In genomic region chr2:181537444-181538047, GRCm38 (mm10) we compare ENCODE assay signal across 8 mouse cellular contexts. TPM values are rescaled to one million over a fixed set of nuclear protein-coding genes. Genes with fewer than 3 reads are reported as not detected.
A peak's percentile ranks its signal among the peaks of the same experiment; 100 is the strongest.
DNase-seq lines count a peak whose midpoint lies in the region; ATAC-seq lines count a peak whose summit lies in the region.

No protein-coding gene starts in this region.

- WGBS in kidney, embryonic 16.5 days, result 81% methylated on average over 2 of the region's 2 CpGs

- no peak overlapping the region for H3K4me3 ChIP-seq in kidney, embryonic 16.5 days (ENCODE audit: low read length)

- ATAC-seq in kidney, embryonic 16.5 days (ENCODE audit: low FRiP score, low TSS enrichment), result peak; percentile 76
- ATAC-seq in erythroblast, adult 5-6 weeks (replicated peaks; ENCODE audit: low FRiP score, poor library complexity, severe bottlenecking), result peak; percentile 53; the same call in 1 of the 2 replicates

- no peaks in the 10 kb centered on the region for H3K27me3 ChIP-seq in kidney, embryonic 16.5 days (ENCODE audit: insufficient read depth, low read length)

- DNase-seq in kidney, adult 9 months, result no peak
- DNase-seq in heart, postnatal 14 days, result peak; percentile 19 to 32
- DNase-seq in left cerebral cortex, adult 18-20 months (ENCODE audit: low spot score in 2 of 2), result peak; percentile 63 to 76
- DNase-seq in lung, postnatal 10 days, result peak; percentile 66
- DNase-seq in right cerebral cortex, postnatal 14 days, result peak; percentile 51
- no peak for DNase-seq in adrenal gland, postnatal 25 days

- peaks cover 1% of the 10 kb centered on the region; the same call in 1 of the 2 replicates for H3K36me3 ChIP-seq in kidney, embryonic 16.5 days (ENCODE audit: insufficient read depth, low read length)

- no peaks in the 10 kb centered on the region for H3K9me3 ChIP-seq in kidney, embryonic 16.5 days (ENCODE audit: low read length)

- intact Hi-C loops in heart, postnatal 14 days (cut with DNase I), result no loop called here

- no peak overlapping the region for H3K9ac ChIP-seq in kidney, embryonic 16.5 days (replicated peaks; ENCODE audit: low read length)

- peaks cover 3% of the 10 kb centered on the region; the same call in 1 of the 2 replicates for H3K4me1 ChIP-seq in kidney, embryonic 16.5 days (ENCODE audit: insufficient read depth, low read length)

- no peak overlapping the region for H3K4me2 ChIP-seq in kidney, embryonic 16.5 days (replicated peaks; ENCODE audit: low read depth, low read length)

- 0 out of 2 replicates have a peak overlapping the region, but pooled peaks have one; percentile 2 for H3K27ac ChIP-seq in kidney, embryonic 16.5 days (ENCODE audit: low read length)

RNA-seq across cellular contexts. Expression of gene Dnajc5, which starts 17.3 kb away (rescaled TPM):
- 91.7 and 100 TPM in 2 replicates for polyA plus RNA-seq in kidney, embryonic 16.5 days (2015; fragmentation: Nextera tagmentation; extraction: Ambion mirVana)
- 8.2 and 17.1 TPM in 2 replicates for total RNA-seq in erythroblast, adult 5-6 weeks (2015; ENCODE audit: low replicate concordance)
- 12.7 and 14.8 TPM in 2 replicates for total RNA-seq in erythroblast, adult 5-6 weeks (2017; ENCODE audit: low replicate concordance)
- total RNA-seq in heart, postnatal 14 days (2021), result 10 to 100 TPM; 81.4 to 83.8 TPM
- total RNA-seq in left cerebral cortex, adult 18-20 months (2021), result 100 to 1,000 TPM; 299 to 304 TPM
- 81.9 and 101 TPM in 2 replicates for total RNA-seq in adrenal gland, postnatal 25 days (2021)

RNA-seq across cellular contexts. Expression of gene Tpd52l2, which starts 40.6 kb away (rescaled TPM):
- 168 and 172 TPM in 2 replicates for polyA plus RNA-seq in kidney, embryonic 16.5 days (2015; fragmentation: Nextera tagmentation; extraction: Ambion mirVana)
- 21.3 and 27.5 TPM in 2 replicates for total RNA-seq in erythroblast, adult 5-6 weeks (2015; ENCODE audit: low replicate concordance)
- 25.3 and 41.0 TPM in 2 replicates for total RNA-seq in erythroblast, adult 5-6 weeks (2017; ENCODE audit: low replicate concordance)
- total RNA-seq in heart, postnatal 14 days (2021), result 10 to 100 TPM; 63.4 to 68.9 TPM
- 10 to 100 TPM; 77.5 to 82.8 TPM for total RNA-seq in left cerebral cortex, adult 18-20 months (2021)
- 118 and 121 TPM in 2 replicates for total RNA-seq in adrenal gland, postnatal 25 days (2021)

RNA-seq across cellular contexts. Expression of gene Abhd16b, which starts 44.5 kb away (rescaled TPM):
- polyA plus RNA-seq in kidney, embryonic 16.5 days (2015; fragmentation: Nextera tagmentation; extraction: Ambion mirVana), result 0.15 and 0.20 TPM in 2 replicates
- not detected in 2 replicates for total RNA-seq in erythroblast, adult 5-6 weeks (2015; ENCODE audit: low replicate concordance)
- not detected in 2 replicates for total RNA-seq in erythroblast, adult 5-6 weeks (2017; ENCODE audit: low replicate concordance)
- not detected for total RNA-seq in heart, postnatal 14 days (2021)
- total RNA-seq in left cerebral cortex, adult 18-20 months (2021), result not detected
- not detected in 2 replicates for total RNA-seq in adrenal gland, postnatal 25 days (2021)

RNA-seq across cellular contexts. Expression of gene Uckl1, which starts 47.1 kb away (rescaled TPM):
- 66.9 and 71.7 TPM in 2 replicates for polyA plus RNA-seq in kidney, embryonic 16.5 days (2015; fragmentation: Nextera tagmentation; extraction: Ambion mirVana)
- 18.8 and 40.8 TPM in 2 replicates for total RNA-seq in erythroblast, adult 5-6 weeks (2015; ENCODE audit: low replicate concordance)
- total RNA-seq in erythroblast, adult 5-6 weeks (2017; ENCODE audit: low replicate concordance), result 11.6 and 16.0 TPM in 2 replicates
- 10 to 100 TPM; 41.0 to 47.0 TPM for total RNA-seq in heart, postnatal 14 days (2021)
- 10 to 100 TPM; 51.5 to 70.2 TPM for total RNA-seq in left cerebral cortex, adult 18-20 months (2021)
- 94.2 and 128 TPM in 2 replicates for total RNA-seq in adrenal gland, postnatal 25 days (2021)

RNA-seq across cellular contexts. Expression of gene Prpf6, which starts 54.1 kb away (rescaled TPM):
- polyA plus RNA-seq in kidney, embryonic 16.5 days (2015; fragmentation: Nextera tagmentation; extraction: Ambion mirVana), result 75.2 and 79.7 TPM in 2 replicates
- total RNA-seq in erythroblast, adult 5-6 weeks (2015; ENCODE audit: low replicate concordance), result 9.2 and 16.9 TPM in 2 replicates
- total RNA-seq in erythroblast, adult 5-6 weeks (2017; ENCODE audit: low replicate concordance), result 21.0 and 30.1 TPM in 2 replicates
- total RNA-seq in heart, postnatal 14 days (2021), result 10 to 100 TPM; 30.9 to 37.1 TPM
- total RNA-seq in left cerebral cortex, adult 18-20 months (2021), result 10 to 100 TPM; 57.5 to 60.3 TPM
- 57.7 and 73.7 TPM in 2 replicates for total RNA-seq in adrenal gland, postnatal 25 days (2021)

Comparison
In these comparisons a context has a peak if more than half of its experiments do, and no peak if none do; other contexts are left out.
1. DNase-seq: peak in heart, postnatal 14 days (2 of 2), left cerebral cortex, adult 18-20 months (2 of 2), lung, postnatal 10 days (single experiment) and right cerebral cortex, postnatal 14 days (single experiment); none in kidney, adult 9 months (single experiment) and adrenal gland, postnatal 25 days (single experiment).